Mouse (Mus musculus): ENCODE data around the gene Smpd1.

- TF ChIP-seq CTCF (IDR thresholded peaks at IDR 0.05; ENCODE audit: low read depth, low read length) (no peak), POLR2A (IDR thresholded peaks at IDR 0.05; ENCODE audit: insufficient read depth, low read length) (no peak)
These were observed 22.1 kb downstream of the Smpd1 start for GRCm38 (mm10) chr7:105576166-105576748.

Data from ES-Bruce4 (cell line).